Mouse (Mus musculus) lung, adult 18-20 months (tissue): ENCODE measurements around the gene Fntb.
"Not testable (repeated sequence)": the region's sequence is repeated elsewhere in the genome, so short reads cannot be mapped to it uniquely, and the experiment has no call there.

ENCODE experiments used
- DNase-seq, 2 experiments: peaks; one replicate each; pipeline ENCODE4 v3.0.0; 2022; ENCODE audit warnings: mixed read lengths in 2 of 2

The Fntb gene

GRCm38 (mm10) chr12:76837844-76838650 is 72.7 kb downstream of the Fntb start:
- DNase-seq: no peak

GRCm38 (mm10) chr12:76839298-76839697 is 73.9 kb downstream of the Fntb start:
- DNase-seq: no peak

GRCm38 (mm10) chr12:76840081-76840480 is 74.7 kb downstream of the Fntb start:
- DNase-seq: no peak

DNA sequence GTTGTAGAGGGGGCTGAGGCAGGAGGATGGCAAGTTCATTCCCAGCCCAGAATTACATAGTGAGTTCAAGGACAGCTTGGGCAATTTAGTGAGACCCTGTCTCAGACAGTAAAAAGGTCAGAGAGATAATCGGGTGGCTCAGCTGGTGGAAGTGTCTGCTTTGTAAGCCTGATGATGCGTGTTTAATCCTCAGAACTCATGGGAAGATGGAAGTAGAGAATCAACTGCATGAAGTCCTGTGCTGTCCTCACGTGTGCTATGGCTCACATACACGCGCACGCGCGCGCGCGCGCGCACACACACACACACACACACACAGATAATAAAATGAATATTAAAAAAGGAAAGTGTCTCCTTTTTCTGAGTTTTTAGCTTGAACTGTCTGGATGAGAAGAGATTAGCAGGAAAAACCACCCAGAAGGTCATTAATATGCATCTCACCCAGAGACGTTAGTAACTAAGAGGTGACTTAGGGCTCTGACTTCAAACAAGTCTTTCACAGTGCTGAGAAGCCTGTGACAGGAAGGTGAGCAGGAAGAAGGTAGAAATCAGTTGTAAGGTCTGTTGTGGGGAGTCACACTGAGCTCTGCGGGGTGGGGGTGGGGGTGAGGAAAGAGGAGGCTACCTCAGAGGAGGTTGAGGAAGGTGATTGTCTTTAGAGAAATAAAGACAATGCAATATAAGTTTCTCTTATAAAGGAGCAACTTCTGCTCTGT is 79.1 kb downstream of the Fntb start:
- no peak for DNase-seq

GRCm38 (mm10) chr12:76852419-76852818 is 87.0 kb downstream of the Fntb start:
- DNase-seq: no peak

- DNase-seq: no peak
Observed at GRCm38 (mm10) chr12:76853378-76854142, 88.2 kb downstream of the Fntb start.

GRCm38 (mm10) chr12:76857087-76857486 is 91.7 kb downstream of the Fntb start:
- DNase-seq: no peak

- DNase-seq: not testable (repeated sequence)
Observed at GRCm38 (mm10) chr12:76858788-76859187, 93.4 kb downstream of the Fntb start.

- no peak for DNase-seq
Observed at GRCm38 (mm10) chr12:76863651-76864050, 98.3 kb downstream of the Fntb start.

- DNase-seq: no peak
Observed at GRCm38 (mm10) chr12:76865266-76865665, 99.9 kb downstream of the Fntb start.

- DNase-seq: peak; percentile 59 to 80
Observed at GRCm38 (mm10) chr12:76867586-76868280, 102.3 kb downstream of the Fntb start.

DNA sequence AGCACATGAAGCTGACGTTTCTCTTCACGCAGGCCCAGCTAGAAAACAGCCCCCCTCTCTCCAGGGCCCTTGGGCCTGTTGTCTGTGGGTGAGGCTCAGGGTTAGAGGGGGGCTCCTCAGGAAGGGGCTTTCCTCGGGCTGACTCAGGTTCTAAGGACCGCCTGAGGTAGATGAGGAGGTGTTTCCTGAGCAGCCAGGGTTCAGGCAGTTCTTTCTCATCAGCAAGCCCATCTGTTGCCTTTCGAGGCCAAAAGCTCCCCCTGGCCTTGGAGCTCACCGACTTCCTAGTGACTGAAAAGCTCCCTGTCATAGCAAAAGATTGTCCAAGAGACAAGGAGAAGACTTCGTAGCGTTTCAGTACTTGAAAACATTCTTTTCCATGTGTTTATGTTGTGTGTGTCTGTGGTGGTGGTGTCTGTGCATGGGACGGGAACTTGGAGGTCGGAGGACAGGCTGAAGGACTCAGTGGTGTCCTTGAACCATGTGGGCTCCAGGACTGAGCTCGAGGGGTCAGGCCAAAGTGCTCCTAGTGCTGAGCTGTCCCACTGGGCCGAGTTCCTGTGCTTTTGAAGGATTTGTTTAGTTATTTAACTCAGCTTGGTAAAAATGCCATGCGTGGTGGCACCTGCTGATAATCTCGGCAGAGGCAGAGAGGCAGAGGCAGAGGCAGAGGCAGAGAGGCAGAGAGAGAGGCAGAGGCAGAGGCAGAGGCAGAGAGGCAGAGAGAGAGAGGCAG is 103.2 kb downstream of the Fntb start:
- DNase-seq: no peak

DNA sequence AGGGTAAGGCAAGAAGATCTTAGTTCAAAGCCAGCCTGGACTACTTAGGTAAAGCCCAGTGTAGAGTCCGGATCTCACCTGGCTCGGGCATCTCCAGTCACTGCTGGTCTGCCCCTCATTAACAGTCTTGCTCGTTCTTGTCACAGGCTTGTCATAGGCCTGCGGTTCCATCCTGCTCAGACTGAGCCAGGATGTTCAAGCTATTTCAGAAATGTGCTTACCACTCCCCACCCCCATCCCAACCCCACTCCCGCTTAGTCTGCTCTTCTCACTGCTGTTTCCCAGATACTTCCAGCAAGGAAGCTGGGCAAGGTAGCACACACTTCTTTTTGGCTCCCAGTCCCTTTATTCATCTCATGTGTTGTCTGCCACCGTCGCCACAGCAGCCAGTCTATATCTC is 104.2 kb downstream of the Fntb start:
- DNase-seq: no peak

- DNase-seq: no peak
Observed at GRCm38 (mm10) chr12:76872767-76873316, 107.5 kb downstream of the Fntb start.

DNA sequence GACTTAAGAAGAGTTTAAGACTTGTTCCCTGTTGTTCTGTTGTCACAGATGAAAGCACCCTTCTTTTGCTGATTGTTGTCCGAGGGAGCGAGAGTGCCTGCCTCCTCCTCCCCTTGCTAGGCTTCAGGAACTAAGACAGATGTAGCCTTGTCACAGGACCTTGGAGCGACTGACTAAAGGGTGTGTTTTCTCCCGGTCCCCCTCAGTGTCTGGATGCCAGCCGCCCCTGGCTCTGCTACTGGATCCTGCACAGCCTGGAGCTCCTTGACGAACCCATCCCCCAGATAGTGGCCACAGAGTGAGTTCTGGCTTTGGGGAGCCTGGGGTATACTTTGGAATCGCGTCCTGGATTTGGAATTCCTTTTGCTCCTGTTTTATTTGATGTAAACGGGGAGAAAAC is 109.4 kb downstream of the Fntb start:
- DNase-seq: no peak

DNA sequence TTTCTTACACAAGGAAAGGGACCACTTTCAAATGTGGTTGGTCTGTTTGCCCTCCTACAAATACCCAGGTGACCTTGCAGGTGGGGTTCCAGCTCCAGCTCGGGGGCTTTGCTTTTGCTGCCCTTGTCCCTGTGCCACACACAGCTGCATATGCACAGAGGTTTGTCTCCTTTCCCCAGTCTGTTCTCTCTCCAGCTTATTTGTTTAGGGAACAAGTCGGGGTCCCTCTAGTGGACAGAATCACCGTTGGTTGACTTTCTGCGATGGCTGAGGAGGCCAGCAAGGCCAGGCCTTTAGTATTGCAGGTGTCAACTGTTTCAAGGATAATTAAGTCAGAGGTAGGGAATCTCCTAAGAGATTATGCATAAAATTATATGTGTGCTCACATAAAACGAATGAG is 113.9 kb downstream of the Fntb start:
- DNase-seq: peak; percentile 54 to 72

DNA sequence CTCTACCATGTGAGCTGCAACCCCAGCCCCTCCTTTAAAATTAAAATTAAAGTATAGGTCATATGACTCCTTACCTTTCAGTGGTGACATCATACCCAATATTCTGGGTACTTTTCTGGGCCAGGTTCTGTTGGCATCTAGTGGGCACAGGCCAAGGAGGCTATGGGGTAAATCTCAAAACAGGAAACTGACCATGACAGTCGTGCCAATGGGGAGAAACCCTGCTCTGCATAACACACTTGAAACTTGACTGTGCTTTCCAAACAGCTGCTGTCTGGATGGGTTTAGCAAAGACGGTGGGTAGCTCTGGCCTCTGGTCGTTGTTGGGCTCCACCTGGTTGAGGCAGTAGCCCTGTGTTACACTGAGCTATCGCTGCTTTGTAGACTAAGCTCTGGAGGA is 114.7 kb downstream of the Fntb start:
- no peak for DNase-seq

DNA sequence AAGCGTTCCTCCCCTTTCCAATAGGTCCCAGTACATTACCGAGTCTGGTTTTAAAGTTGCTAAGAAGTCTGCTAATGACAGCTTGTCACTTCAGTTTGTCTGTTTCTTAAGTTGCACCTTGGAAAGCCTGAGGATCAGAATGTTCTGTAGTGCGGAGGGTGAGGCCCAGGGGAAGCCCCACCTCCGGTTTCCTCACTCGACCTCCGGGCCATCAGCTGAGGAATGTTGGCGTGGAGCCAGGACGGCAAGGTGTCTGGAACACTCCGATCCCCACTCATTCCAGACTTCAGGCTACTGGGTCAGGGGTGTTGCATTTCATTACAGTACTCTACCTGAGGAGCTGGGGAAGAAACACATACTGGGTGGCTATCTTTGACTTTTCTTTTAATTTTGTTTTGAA is 118.4 kb downstream of the Fntb start:
- DNase-seq: peak; percentile 93 to 97

- no peak for DNase-seq
Observed at GRCm38 (mm10) chr12:76885103-76885502, 119.7 kb downstream of the Fntb start.

DNA sequence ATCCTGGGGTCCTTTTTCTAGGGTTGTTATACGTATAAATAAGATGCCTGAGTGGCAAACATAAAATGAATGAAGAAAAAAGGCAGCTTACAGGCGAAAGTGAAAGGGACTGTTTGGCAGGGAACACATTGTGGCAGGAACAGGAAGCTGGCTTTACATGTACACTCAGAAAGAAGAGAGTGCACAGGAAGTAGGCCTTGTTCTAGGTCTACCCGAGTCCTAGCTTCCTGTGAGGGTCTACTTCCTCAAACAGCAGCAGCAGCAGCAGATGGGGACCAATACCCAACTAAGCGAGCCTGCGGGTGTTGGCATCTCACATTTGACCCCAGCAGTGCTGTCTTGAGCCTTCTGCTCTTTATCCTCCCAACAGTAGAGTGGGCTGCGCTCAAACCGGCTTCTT is 121.4 kb downstream of the Fntb start:
- no peak for DNase-seq

GRCm38 (mm10) chr12:76887941-76888340 is 122.6 kb downstream of the Fntb start:
- no peak for DNase-seq
